Mouse (Mus musculus): ENCODE data around the gene Eomes. TPM values are rescaled to one million over a fixed set of nuclear protein-coding genes. Genes with fewer than 3 reads are reported as not detected.
A peak's percentile ranks its signal among the peaks of the same experiment; 100 is the strongest.

Eomes gene
- polyA plus RNA-seq, 1 experiment from 2014 or later: 0.06 TPM

GRCm38 (mm10) chr9:118458039-118458438, 20.0 kb upstream of the Eomes start:
- Histone ChIP-seq H3K4me2 (replicated peaks; ENCODE audit: low read depth, low read length) (no peak overlapping the region), H3K27ac (ENCODE audit: low read length) (no peak overlapping the region), H3K9ac (replicated peaks; ENCODE audit: low read depth) (no peak overlapping the region), H3K4me3 (ENCODE audit: low read depth, low read length) (no peak overlapping the region), H3K9me3 (ENCODE audit: low read length) (no peaks in the 10 kb centered on the region), H3K4me1 (ENCODE audit: insufficient read depth, low read depth, low read length) (no peaks in the 10 kb centered on the region; the same call in 1 of the 2 replicates), H3K27me3 (replicated peaks; ENCODE audit: insufficient read depth, low read length) (no peaks in the 10 kb centered on the region), H3K36me3 (ENCODE audit: insufficient read depth, low read length) (no peaks in the 10 kb centered on the region)
- 17% methylated on average over 5 of the region's 5 CpGs for WGBS
- ATAC-seq: no peak
- no peak for TF ChIP-seq CTCF (IDR thresholded peaks at IDR 0.05)
- DNase-seq (ENCODE audit: low spot score): no peak

- Histone ChIP-seq H3K9me3 (ENCODE audit: low read length) (no peaks in the 10 kb centered on the region), H3K4me2 (replicated peaks; ENCODE audit: low read depth, low read length) (no peak overlapping the region), H3K27ac (ENCODE audit: low read length) (no peak overlapping the region), H3K36me3 (ENCODE audit: insufficient read depth, low read length) (no peaks in the 10 kb centered on the region), H3K27me3 (replicated peaks; ENCODE audit: insufficient read depth, low read length) (peaks cover 12% of the 10 kb centered on the region; the same call in 1 of the 2 replicates), H3K4me3 (ENCODE audit: low read depth, low read length) (no peak overlapping the region), H3K9ac (replicated peaks; ENCODE audit: low read depth) (no peak overlapping the region), H3K4me1 (ENCODE audit: insufficient read depth, low read depth, low read length) (no peaks in the 10 kb centered on the region)
- DNase-seq (ENCODE audit: low spot score): no peak
- no peak for ATAC-seq
- 39% methylated on average over 1 of the region's 1 CpGs for WGBS
- TF ChIP-seq CTCF (IDR thresholded peaks at IDR 0.05): no peak
- TF ChIP-seq EP300 (IDR thresholded peaks at IDR 0.05): no peak
Observed at GRCm38 (mm10) chr9:118464031-118464430, 14.0 kb upstream of the Eomes start.

GRCm38 (mm10) chr9:118468301-118468700, 9.7 kb upstream of the Eomes start:
- H3K27ac ChIP-seq (ENCODE audit: low read length): no peak overlapping the region
- no peak overlapping the region for H3K4me3 ChIP-seq (ENCODE audit: low read depth, low read length)
- H3K36me3 ChIP-seq (ENCODE audit: insufficient read depth, low read length): no peaks in the 10 kb centered on the region
- H3K9me3 ChIP-seq (ENCODE audit: low read length): no peaks in the 10 kb centered on the region
- DNase-seq (ENCODE audit: low spot score): no peak
- 5% methylated on average over 14 of the region's 14 CpGs for WGBS
- H3K9ac ChIP-seq (replicated peaks; ENCODE audit: low read depth): no peak overlapping the region
- peaks cover 16% of the 10 kb centered on the region; the same call in 1 of the 2 replicates for H3K27me3 ChIP-seq (replicated peaks; ENCODE audit: insufficient read depth, low read length)
- TF ChIP-seq CTCF (IDR thresholded peaks at IDR 0.05) (no peak), EP300 (IDR thresholded peaks at IDR 0.05) (no peak)
- H3K4me2 ChIP-seq (replicated peaks; ENCODE audit: low read depth, low read length): no peak overlapping the region
- no peaks in the 10 kb centered on the region for H3K4me1 ChIP-seq (ENCODE audit: insufficient read depth, low read depth, low read length)
- no peak for ATAC-seq

GRCm38 (mm10) chr9:118469272-118469671, 8.7 kb upstream of the Eomes start:
- DNase-seq (ENCODE audit: low spot score) (no peak), ATAC-seq (no peak)
- H3K4me1 ChIP-seq (ENCODE audit: insufficient read depth, low read depth, low read length): no peaks in the 10 kb centered on the region
- no peak overlapping the region for H3K27ac ChIP-seq (ENCODE audit: low read length)
- no peaks in the 10 kb centered on the region for H3K36me3 ChIP-seq (ENCODE audit: insufficient read depth, low read length)
- 21% methylated on average over 16 of the region's 16 CpGs for WGBS
- H3K4me3 ChIP-seq (ENCODE audit: low read depth, low read length): no peak overlapping the region
- peaks cover 17% of the 10 kb centered on the region; the same call in 1 of the 2 replicates for H3K27me3 ChIP-seq (replicated peaks; ENCODE audit: insufficient read depth, low read length)
- H3K4me2 ChIP-seq (replicated peaks; ENCODE audit: low read depth, low read length): no peak overlapping the region
- H3K9ac ChIP-seq (replicated peaks; ENCODE audit: low read depth): no peak overlapping the region
- H3K9me3 ChIP-seq (ENCODE audit: low read length): no peaks in the 10 kb centered on the region
- no peak for TF ChIP-seq CTCF (IDR thresholded peaks at IDR 0.05)

- H3K27ac ChIP-seq (ENCODE audit: low read length): no peak overlapping the region
- TF ChIP-seq EP300 (IDR thresholded peaks at IDR 0.05) (no peak), CTCF (IDR thresholded peaks at IDR 0.05) (no peak)
- H3K9ac ChIP-seq (replicated peaks; ENCODE audit: low read depth): no peak overlapping the region
- DNase-seq (ENCODE audit: low spot score) (no peak), ATAC-seq (no peak)
- peaks cover 37% of the 10 kb centered on the region for H3K27me3 ChIP-seq (replicated peaks; ENCODE audit: insufficient read depth, low read length)
- no peak overlapping the region for H3K4me3 ChIP-seq (ENCODE audit: low read depth, low read length)
- H3K36me3 ChIP-seq (ENCODE audit: insufficient read depth, low read length): no peaks in the 10 kb centered on the region
- no peak overlapping the region for H3K4me2 ChIP-seq (replicated peaks; ENCODE audit: low read depth, low read length)
- H3K9me3 ChIP-seq (ENCODE audit: low read length): no peaks in the 10 kb centered on the region
- no peaks in the 10 kb centered on the region for H3K4me1 ChIP-seq (ENCODE audit: insufficient read depth, low read depth, low read length)
- WGBS: 25% methylated on average over 3 of the region's 3 CpGs
Observed at GRCm38 (mm10) chr9:118471296-118471695, 6.7 kb upstream of the Eomes start.

- Histone ChIP-seq H3K9ac (replicated peaks; ENCODE audit: low read depth) (no peak overlapping the region), H3K27me3 (replicated peaks; ENCODE audit: insufficient read depth, low read length) (peaks cover 69% of the 10 kb centered on the region), H3K27ac (ENCODE audit: low read length) (no peak overlapping the region), H3K9me3 (ENCODE audit: low read length) (no peaks in the 10 kb centered on the region), H3K4me2 (replicated peaks; ENCODE audit: low read depth, low read length) (0 out of 2 replicates have a peak overlapping the region, but pooled peaks have one; percentile 70), H3K36me3 (ENCODE audit: insufficient read depth, low read length) (no peaks in the 10 kb centered on the region), H3K4me3 (ENCODE audit: low read depth, low read length) (peak overlapping the region; percentile 6; the same call in 1 of the 2 replicates), H3K4me1 (ENCODE audit: insufficient read depth, low read depth, low read length) (0 out of 2 replicates have a peak, but pooled peaks cover 2% of the 10 kb centered on the region)
- WGBS: 3% methylated on average over 22 of the region's 22 CpGs
- no peak for TF ChIP-seq CTCF (IDR thresholded peaks at IDR 0.05)
- TF ChIP-seq EP300 (IDR thresholded peaks at IDR 0.05): no peak
- DNase-seq (ENCODE audit: low spot score): no peak
- no peak for ATAC-seq
Observed at GRCm38 (mm10) chr9:118476211-118476765, 1.7 kb upstream of the Eomes start.

Data from lung, postnatal 0 days (tissue).